Mouse (Mus musculus) NIH3T3 (cell line): Measurements from ENCODE around the gene Hps4.
"Not testable (repeated sequence)": the region's sequence is repeated elsewhere in the genome, so short reads cannot be mapped to it uniquely, and the experiment has no call there.

Experiments used
- DNase-seq: peaks from one replicate; pipeline ENCODE4 v3.0.0-alpha.2; 2012; ENCODE audit warnings: low read depth

Hps4 gene

GRCm38 (mm10) chr5:112402437-112402836 lies 59.6 kb downstream of the Hps4 start:
- no peak for DNase-seq

- no peak for DNase-seq
Observed at GRCm38 (mm10) chr5:112406017-112406416, 63.1 kb downstream of the Hps4 start.

DNA sequence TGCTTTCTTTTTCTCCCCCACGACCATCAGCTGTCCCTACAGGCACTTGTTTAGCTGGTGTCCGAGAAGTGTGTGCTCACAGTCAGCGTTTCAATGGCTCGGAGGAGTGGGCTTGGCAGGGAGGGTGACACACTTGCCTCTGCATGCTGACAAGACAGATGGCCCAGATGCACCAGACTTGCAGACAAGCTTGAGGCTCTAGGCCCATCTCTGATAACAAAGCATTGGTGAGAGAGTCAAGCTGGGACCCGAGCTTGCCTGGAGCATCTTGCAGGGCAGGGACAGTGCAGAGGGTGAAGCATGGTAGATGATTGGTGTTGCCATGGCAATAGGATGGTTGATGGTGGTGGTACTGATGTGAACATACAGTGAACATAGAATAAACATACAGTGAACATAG lies 66.4 kb downstream of the Hps4 start:
- DNase-seq, result no peak

DNA sequence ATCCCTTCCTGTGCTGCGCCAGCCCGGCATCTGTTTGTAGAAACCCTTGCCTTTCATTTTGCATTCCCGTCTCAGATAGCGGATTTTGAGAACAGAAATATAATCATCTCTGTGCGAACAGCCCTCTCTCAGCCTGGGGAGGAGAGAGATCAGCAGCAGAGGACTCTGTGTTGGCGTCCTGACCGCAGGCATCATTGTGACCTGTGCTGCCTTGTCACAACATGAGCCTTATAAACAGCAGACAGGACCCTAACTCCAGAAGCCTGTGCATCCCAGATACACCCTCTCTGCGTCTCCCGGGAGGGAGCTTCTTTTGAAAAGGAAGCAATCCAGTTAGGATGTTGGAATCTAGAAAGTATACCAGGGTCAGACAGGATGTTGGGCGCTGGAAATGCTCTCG lies 68.2 kb downstream of the Hps4 start:
- DNase-seq, result no peak

DNA sequence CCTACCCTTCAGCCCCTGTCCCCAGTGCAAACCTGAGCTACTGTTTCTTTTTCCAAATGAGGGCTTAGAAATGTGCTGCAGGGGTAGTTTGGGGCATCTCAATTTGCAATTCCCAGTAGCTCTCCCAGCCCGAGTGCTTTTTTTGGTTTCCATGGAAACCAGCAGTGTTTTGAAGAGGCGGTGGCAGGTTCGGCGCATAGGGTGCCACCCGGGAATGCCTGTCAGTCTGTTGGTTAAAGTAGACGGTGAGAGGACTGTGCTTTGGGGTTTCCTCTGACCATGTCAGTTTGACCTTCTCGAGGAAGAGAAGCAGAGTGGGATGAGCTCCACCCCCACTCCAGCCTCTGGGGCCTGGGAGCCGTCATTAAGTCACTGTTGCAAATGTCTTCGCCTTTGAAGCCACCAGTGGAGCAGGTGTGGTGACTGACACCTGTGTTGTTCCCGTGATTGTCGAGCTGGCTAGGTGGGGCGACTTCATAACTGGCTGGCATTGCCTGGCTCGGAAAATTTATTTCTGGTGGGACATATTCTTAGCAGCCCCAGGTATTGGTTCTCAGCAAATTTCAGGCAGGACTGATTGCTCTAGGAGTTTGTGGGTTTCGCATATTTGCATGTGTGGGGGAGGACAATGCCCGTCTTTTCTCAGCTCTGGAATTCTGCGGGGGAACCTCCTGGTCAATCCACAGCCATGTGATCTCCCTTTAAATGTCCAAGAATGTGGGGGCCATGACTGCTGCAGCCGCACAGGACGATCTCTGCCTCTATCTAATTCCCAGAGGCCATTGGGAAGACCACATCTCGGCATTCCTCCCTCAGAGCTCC lies 68.8 kb downstream of the Hps4 start:
- no peak for DNase-seq

DNA sequence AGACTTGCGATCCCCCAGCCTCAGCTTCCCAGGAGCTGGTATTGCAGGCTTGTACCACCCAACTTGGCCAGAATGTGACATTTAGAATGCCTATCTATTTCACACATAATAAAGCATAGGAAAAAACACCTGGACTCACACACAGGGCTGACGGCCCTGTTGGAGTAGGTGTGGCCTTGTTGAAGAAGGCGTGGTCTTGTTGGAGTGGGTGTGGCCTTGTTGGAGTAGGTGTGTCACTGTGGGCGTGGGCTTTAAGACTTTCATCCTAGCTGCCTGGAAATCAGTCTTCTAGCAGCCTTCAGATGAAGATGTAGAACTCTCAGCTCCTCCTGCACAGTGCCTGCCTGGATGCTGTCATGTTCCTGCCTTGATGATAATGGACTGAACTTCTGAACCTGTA lies 69.9 kb downstream of the Hps4 start:
- DNase-seq, result not testable (repeated sequence)

- no peak for DNase-seq
Observed at GRCm38 (mm10) chr5:112416673-112417072, 73.8 kb downstream of the Hps4 start.

DNA sequence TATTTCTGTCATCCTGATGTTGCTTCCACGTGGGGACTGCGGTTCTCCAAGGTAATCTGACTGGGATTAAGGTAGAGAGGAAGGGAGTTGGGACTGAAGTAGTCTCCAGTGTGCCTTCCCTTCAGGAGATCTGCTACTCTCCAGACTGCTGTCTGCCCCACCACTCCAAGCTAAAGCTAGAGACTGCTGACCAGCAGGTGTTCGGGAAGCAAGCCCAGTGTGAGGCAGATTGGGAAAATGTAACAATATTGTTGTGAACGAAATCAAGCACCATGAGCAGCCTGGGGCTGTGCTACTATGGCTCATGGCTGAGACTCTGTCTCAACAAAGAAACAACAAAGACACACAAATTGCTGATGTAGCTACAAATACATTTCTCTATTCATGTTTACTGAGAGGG lies 75.1 kb downstream of the Hps4 start:
- no peak for DNase-seq

- no peak for DNase-seq
Observed at GRCm38 (mm10) chr5:112419535-112419934, 76.7 kb downstream of the Hps4 start.

DNA sequence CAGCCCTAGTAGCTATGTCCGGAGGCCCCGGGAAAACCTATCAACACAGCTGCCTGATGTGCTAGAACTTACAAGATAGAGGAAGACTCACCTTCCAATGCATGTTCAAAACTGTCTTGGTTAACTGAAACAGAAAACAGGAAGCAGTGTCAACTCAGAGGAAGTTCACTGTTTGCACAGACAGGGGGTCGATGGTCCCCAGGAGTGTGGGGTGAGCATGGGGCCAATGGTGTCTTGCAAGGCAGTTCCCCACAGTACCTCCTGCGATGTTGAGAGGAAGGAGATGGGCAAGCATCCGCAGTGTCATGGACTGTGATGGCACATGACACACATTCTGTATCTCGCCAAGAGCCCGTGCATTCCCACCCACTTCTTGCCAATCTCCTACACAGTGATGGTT lies 83.8 kb downstream of the Hps4 start:
- no peak for DNase-seq

GRCm38 (mm10) chr5:112427283-112427682 lies 84.4 kb downstream of the Hps4 start:
- peak; percentile 74 for DNase-seq
